Mouse (Mus musculus) spleen, embryonic (tissue): ENCODE measurements at regions not wholly inside any gene's neighbourhood (a gene's known extent, or its start where the extent isn't known, plus 50 kb on each side); places are given as distances from the start of the nearest gene placed in this dataset.

Source experiments
- CTCF ChIA-PET: fragments of 350-600 bp; sonication (Branson Sonifier 250); formaldehyde crosslinking; loops from one replicate; lab custom pipeline; 2022; lab: Charles Lee

- CTCF ChIA-PET = no interaction called here
Observed at GRCm38 (mm10) chr3:38131176-38131886, 353.3 kb downstream of the Ankrd50 start.

- CTCF ChIA-PET = interaction anchor here (0.6 kb wide), 1 partner anchor 97 kb away, joined by 3 read pairs; no protein-coding TSS in a partner anchor
Observed at GRCm38 (mm10) chr3:38130088-38130487, 354.6 kb downstream of the Ankrd50 start.

DNA sequence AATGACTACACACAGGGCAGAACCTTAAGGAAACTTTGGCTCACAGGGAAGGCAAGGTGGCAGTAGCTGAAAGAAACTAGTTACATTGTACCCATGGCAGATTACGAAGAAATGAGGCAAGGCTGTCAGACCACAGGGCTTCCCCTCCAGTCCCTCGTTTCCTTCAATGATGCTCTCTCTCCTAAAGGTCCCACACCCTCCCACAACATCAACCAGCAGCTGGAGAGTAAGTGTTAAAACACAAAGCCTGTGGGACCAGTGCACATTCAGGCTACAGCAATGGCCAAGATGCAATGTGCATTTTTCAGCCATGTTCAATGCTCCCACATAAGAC lies 355.5 kb downstream of the Ankrd50 start:
- CTCF ChIA-PET = no interaction called here

- CTCF ChIA-PET = no interaction called here
Observed at GRCm38 (mm10) chr3:38128486-38129166, 356.0 kb downstream of the Ankrd50 start.

DNA sequence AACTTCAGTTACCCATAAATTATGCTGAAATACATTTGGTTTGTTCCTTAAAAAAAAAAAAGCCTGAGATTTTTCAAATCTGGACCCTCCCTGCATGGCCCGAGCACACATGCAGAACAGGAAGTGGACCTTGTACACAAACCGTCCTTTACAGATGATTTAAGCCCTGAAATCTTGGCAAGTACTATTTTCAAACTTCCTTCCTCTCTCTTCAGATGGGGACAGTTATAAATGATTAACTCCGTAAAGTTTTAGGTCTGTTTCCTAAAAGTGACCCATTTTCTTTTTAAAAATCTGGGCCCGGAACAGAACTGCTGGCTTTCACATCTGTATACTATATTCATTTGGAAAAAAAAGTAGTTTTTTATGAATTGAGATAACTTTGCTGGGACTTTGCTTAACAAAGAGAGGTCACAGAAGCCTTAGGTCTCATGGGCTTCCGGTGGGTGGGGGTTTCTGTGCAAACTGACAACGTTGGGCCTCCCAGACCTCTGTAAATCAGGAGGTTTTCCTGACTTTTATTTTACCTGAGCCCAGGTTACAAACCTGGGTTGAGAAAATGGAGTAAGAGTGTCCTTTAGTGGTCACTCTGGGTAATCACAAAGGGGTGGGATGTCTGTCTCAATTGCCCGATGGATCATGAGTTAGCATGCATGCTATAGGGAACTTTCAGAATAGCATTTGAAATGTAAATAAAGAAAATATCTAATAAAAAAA lies 368.4 kb downstream of the Ankrd50 start:
- CTCF ChIA-PET = no interaction called here

DNA sequence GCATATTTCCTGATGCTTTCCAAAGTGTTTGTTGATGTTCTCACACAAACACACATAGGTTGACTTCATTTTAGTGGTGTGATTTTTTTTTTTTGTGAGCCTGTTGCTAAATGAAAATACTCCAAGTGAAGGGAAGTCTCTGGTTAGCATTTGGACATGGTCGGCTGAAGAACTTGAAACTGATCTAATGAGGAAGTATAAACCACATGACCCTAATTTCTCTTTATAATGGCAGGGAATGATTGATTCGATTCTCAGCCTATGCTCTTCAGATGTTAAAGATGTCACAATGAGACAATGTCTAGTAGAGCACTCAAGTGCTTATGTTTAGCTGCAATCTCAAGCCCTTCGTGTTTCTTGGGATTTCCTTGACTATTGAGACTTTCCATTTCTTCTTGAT lies 372.1 kb downstream of the Ankrd50 start:
- CTCF ChIA-PET = no interaction called here

GRCm38 (mm10) chr3:38105022-38105857 lies 379.4 kb downstream of the Ankrd50 start:
- CTCF ChIA-PET = no interaction called here

- CTCF ChIA-PET = no interaction called here
Observed at GRCm38 (mm10) chr3:38104418-38104817, 380.1 kb upstream of the Gm5148 start.

DNA sequence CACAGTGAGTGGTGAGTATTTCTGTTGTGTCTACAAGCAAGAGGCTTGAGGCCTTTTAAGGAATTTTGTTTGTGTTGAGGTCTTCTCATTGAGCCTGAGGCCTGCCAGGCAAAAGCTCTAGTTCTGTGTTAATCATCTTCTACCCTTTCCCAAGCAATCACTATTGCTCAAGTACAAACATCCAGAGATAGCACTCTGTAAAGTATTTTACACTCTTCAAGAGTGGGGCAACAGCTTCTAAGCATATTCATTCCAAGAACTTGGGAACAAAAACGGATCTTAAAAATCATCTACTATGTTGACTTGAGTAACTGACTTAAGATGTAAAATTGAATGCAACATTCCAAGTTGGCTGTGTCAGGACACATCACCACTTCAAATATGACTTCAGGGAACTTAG lies 378.7 kb upstream of the Gm5148 start:
- CTCF ChIA-PET = no interaction called here

DNA sequence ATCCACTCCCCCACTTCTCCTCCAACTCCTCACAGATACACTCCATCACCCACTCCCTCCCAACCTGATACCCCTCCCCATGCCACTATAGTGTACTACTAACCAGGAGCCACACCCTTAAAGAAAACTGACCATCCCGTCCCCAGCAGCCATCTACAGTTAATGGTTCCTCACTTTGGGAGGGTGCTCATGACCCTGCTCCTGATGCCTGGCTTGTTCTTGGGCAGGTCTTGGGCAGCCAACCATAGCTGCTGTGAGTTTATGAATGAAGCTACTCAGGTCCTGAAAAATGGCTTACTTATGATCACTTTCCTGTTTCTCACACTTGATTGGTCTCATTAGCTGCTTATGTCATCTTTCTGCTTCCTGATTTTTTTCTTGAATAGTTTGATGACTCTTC lies 377.9 kb upstream of the Gm5148 start:
- CTCF ChIA-PET = no interaction called here

DNA sequence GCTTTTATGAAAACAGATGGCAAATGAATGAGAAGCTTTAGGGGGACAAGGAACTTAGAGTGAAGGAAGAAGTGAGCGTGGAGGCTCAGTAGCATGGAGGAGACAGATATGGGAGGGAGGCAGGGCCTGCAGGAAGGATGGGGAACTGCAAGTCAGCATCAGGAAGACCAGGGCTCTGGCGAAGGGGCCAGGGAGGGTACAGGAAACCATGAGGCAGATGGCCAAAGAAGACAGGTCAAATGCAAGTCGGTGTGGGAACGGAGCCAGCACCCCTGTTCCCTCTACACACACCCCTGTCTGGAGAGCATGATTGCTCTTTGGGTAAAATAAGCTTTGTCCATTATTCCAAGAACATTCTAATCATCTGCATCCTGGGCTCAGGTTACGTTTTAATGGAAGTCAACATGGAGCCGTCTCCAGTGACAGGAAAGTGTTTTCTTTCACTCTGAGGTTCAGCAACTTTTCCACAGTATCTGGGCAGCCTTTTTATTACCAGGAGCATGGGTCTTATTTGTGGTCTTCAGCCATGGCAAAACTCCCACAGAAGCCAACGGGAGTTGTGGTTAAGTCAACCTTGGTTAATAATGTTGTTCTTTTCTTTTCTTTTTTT lies 370.2 kb upstream of the Gm5148 start:
- CTCF ChIA-PET = interaction anchor here (0.6 kb wide), 1 partner anchor 418 kb away, joined by 8 read pairs; no protein-coding TSS in a partner anchor

DNA sequence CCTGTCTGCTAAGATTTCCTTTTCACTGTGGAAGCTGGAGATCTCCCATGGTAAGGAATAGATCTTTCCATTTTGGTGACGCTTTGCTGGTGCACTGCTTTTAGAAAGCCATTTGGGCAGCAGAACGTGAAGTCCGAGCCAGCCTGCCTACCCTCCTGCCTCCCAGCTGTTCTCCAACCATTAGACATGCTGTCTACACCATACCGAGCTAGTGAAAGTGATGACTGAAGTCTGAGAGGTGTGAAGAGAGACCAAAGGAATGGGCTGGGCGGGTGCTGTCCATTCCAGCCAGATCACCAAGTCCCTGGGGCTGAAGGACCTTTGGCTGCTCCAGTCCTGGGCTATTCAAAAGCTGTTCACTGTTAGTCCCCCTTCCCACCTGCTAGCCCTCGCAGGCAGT lies 360.3 kb upstream of the Gm5148 start:
- CTCF ChIA-PET = interaction anchor here (0.7 kb wide), 1 partner anchor 865 kb away, joined by 8 read pairs; no protein-coding TSS in a partner anchor

DNA sequence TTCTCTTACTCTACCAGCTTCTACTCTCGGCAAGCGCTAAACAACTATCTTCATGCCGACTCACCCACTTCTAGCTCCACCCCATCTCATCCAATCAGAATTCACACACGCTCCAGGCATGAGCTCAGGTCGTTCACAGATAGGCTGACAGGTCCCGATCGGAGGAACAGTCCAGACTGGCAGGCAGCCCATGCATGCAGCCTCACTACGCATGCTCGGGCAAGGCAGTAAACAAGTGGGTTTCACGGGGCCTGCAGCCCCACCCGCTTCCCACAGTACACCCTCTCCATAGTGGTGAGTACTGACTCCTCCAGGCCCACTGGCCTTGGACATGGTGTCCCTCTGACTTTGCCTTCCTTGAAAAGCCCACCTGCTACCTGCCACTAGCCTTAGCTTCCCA lies 358.1 kb upstream of the Gm5148 start:
- CTCF ChIA-PET = no interaction called here

DNA sequence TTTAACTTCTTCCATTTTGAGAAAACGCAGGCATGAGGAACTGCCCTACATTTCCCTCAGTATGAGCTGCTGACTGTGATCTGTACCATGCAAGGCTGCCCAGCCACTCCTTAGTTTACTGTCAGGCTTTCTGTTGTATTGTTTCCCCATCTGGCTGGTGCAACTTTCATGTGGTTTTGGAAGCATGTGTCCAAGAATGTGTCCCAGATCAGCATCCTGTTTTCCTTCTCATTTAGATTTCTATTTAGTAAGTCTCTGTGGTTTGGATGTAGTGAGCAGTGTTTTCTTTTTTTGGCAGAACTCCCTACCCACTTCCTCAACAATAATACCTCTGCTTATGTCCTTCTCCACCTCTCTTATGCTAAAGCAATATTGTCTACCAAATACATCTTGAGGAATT lies 352.5 kb upstream of the Gm5148 start:
- CTCF ChIA-PET = no interaction called here

DNA sequence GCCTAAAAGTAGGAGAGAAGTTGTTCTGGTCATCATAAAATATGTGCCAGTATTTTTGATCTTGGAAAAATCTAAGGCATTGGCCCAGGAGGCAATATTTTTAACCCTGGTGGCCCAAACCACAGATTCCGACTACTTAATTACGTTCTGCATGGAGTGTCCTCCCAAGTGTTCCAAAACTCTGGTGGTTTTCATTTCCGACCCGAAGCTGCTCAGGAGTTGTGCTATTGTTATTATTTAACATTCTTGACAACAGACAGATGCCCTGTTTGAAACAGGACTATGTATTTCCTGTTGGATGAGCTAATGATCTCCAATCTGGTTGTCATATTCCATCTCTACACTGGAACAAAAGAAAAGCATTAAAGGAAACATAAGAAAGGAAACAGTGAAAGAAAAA lies 349.7 kb upstream of the Gm5148 start:
- CTCF ChIA-PET = no interaction called here

DNA sequence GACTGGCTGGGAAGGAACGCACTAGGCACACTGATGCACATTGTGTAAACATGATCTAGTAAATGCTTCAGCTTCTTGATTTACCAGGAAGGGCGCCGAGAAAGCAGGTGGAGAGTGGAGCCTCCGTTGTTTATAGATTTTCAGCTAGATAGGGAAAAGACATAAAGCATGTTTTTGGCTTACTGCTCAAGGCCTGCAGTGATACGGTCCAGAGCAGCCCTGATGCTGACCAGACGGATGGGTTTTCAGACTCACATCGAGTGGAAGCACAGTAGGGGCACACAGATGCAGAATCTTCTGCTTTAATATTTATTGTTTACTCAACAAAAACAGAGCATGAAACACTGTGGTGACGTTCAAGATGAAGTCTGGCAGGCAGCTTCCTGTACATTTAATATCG lies 331.3 kb upstream of the Gm5148 start:
- CTCF ChIA-PET = interaction anchor here (0.7 kb wide), 1 partner anchor 679 kb away, joined by 4 read pairs; no protein-coding TSS in a partner anchor

GRCm38 (mm10) chr3:38052941-38053340 lies 328.7 kb upstream of the Gm5148 start:
- CTCF ChIA-PET = no interaction called here

GRCm38 (mm10) chr3:38051748-38052147 lies 327.5 kb upstream of the Gm5148 start:
- CTCF ChIA-PET = no interaction called here

DNA sequence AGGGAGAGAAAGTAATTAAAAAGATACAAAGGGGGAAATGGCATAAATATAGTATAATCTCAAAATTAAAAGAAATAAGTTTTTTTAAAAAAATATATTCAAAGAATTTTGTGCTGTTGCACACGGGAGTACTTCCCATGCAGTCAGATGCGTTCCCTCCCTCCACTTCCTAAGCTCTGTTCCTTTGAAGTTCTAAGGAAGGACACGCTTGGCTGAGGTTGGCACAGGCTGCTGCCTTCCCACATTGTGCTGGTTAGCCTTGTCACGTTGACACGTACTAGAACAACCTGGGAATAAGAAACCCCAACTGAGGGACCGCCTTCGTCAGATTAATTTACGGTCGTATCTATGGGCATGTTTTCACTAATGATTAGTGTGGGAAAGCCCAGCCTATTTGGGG lies 326.6 kb upstream of the Gm5148 start:
- CTCF ChIA-PET = interaction anchor here (0.6 kb wide), 1 partner anchor 20 kb away, joined by 3 read pairs; no protein-coding TSS in a partner anchor

DNA sequence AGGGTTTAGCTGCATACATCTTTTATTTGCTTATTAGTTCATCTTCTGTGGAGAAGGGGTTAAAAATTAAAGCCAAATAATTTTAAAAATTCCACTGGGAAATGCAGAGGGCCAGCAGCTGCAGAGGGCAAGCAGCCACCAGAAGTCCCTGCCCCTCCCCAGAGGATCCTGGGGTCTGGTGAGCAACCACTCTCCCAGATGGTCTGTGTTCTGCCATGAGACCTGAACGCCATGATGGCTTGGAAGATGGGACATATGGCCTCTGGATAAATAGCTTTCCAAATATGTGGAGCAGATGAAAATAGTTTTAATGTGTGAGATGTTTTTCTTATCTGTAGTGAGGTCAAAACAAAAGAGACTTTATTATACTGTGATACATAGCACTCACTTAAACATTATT lies 326.1 kb upstream of the Gm5148 start:
- CTCF ChIA-PET = no interaction called here

- CTCF ChIA-PET = no interaction called here
Observed at GRCm38 (mm10) chr3:38049290-38049689, 325.0 kb upstream of the Gm5148 start.
